In the genomic region with DNA sequence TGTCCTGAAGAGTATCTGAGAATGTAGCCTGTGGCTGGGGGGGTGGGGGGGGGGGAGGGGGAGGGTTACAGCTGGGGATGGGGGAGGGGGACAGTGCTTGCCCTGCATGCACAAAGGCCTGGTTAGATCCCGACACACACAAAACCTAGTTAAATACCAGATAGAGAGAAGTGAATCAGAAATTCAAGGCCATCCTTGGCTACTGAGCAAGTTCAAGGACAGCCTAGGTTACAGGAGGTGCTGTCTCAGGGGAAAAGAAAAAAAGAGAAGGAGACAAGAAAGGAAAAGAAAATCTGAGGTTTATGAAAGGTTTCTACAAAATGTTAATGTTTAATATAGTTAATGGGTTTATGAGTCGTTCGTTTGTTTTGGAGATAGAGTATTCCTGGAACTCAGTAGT, we compare ENCODE assay signal across 1 mouse cellular context.
TF ChIP-seq lines count a peak whose summit lies in the region.

No protein-coding gene starts in this region.

TF ChIP-seq in MEL, 35 proteins besides CTCF, POLR2A, EP300 and RAD21:
- no peak for TF ChIP-seq GABPA (IDR thresholded peaks at IDR 0.05; ENCODE audit: low read depth, low read length)
- no peak for TF ChIP-seq NELFE (IDR thresholded peaks at IDR 0.05; ENCODE audit: low read depth, low read length)
- TF ChIP-seq ETS1 (IDR thresholded peaks at IDR 0.05; ENCODE audit: low read depth, low read length), result no peak
- TF ChIP-seq CHD2 (IDR thresholded peaks at IDR 0.05; ENCODE audit: low read length), result no peak
- TF ChIP-seq KAT2A (conservative IDR thresholded peaks at IDR 0.05; ENCODE audit: low read depth, low read length), result no peak
- no peak for TF ChIP-seq SMC3 (IDR thresholded peaks at IDR 0.05; ENCODE audit: low read depth, low read length)
- no peak for TF ChIP-seq POLR2AphosphoS2 (IDR thresholded peaks at IDR 0.05; ENCODE audit: low read length)
- no peak for TF ChIP-seq E2F4 (IDR thresholded peaks at IDR 0.05; ENCODE audit: borderline replicate concordance, low read depth, low read length)
TF ChIP-seq in MEL: peak in this region for 0.
